Mouse (Mus musculus): ENCODE results near the gene Mmp23.
A peak's percentile ranks its signal among the peaks of the same experiment; 100 is the strongest.
"Not testable (repeated sequence)": the region's sequence is repeated elsewhere in the genome, so short reads cannot be mapped to it uniquely, and the experiment has no call there.

Gene Mmp23

GRCm38 (mm10) chr4:155653086-155653450 lies at the start of gene Mmp23:
TSS of gene Mmp23 (minus strand) at chr4:155653384.
- no peak for DNase-seq (ENCODE audit: low read depth)

- DNase-seq (ENCODE audit: low read depth): peak; percentile 70
These were observed 47.2 kb upstream of the Mmp23 start for GRCm38 (mm10) chr4:155700425-155700824.

- DNase-seq (ENCODE audit: low read depth): peak; percentile 75
These were observed 43.4 kb upstream of the Mmp23 start for GRCm38 (mm10) chr4:155696261-155697255.

- DNase-seq (ENCODE audit: low read depth): no peak
These were observed 42.4 kb upstream of the Mmp23 start for GRCm38 (mm10) chr4:155695531-155696062.

GRCm38 (mm10) chr4:155694482-155695401 lies 41.6 kb upstream of the Mmp23 start:
- no peak for DNase-seq (ENCODE audit: low read depth)

GRCm38 (mm10) chr4:155694111-155694481 lies 40.9 kb upstream of the Mmp23 start, which contains the start of gene Fndc10:
TSS of gene Fndc10 (plus strand) at chr4:155694342.
- no peak for DNase-seq (ENCODE audit: low read depth)

- DNase-seq (ENCODE audit: low read depth): no peak
These were observed 39.2 kb upstream of the Mmp23 start for GRCm38 (mm10) chr4:155692421-155692820.

- DNase-seq (ENCODE audit: low read depth): no peak
These were observed 37.6 kb upstream of the Mmp23 start for GRCm38 (mm10) chr4:155690571-155691375.

GRCm38 (mm10) chr4:155687764-155688163 lies 34.6 kb upstream of the Mmp23 start:
- not testable (repeated sequence) for DNase-seq (ENCODE audit: low read depth)

- peak; percentile 83 for DNase-seq (ENCODE audit: low read depth)
These were observed 30.6 kb upstream of the Mmp23 start for GRCm38 (mm10) chr4:155683670-155684277.

- DNase-seq (ENCODE audit: low read depth): peak; percentile 50
These were observed 22.8 kb upstream of the Mmp23 start for GRCm38 (mm10) chr4:155675991-155676390.

GRCm38 (mm10) chr4:155672082-155672481 lies 18.9 kb upstream of the Mmp23 start:
- no peak for DNase-seq (ENCODE audit: low read depth)

GRCm38 (mm10) chr4:155670236-155670635 lies 17.1 kb upstream of the Mmp23 start:
- DNase-seq (ENCODE audit: low read depth): not testable (repeated sequence)

GRCm38 (mm10) chr4:155669598-155670075 lies 16.5 kb upstream of the Mmp23 start:
- DNase-seq (ENCODE audit: low read depth): no peak

- DNase-seq (ENCODE audit: low read depth): peak; percentile 98
These were observed 15.8 kb upstream of the Mmp23 start, which contains the start of gene Mib2 for GRCm38 (mm10) chr4:155668689-155669597. TSS of gene Mib2 (minus strand) at chr4:155669198.

- peak; percentile 53 for DNase-seq (ENCODE audit: low read depth)
These were observed 13.7 kb upstream of the Mmp23 start for GRCm38 (mm10) chr4:155666903-155667302.

- DNase-seq (ENCODE audit: low read depth): peak; percentile 66
These were observed 7.5 kb upstream of the Mmp23 start for GRCm38 (mm10) chr4:155660641-155661040.

GRCm38 (mm10) chr4:155658961-155659360 lies 5.8 kb upstream of the Mmp23 start:
- no peak for DNase-seq (ENCODE audit: low read depth)

GRCm38 (mm10) chr4:155656214-155656751 lies 3.1 kb upstream of the Mmp23 start:
- no peak for DNase-seq (ENCODE audit: low read depth)
